Mouse (Mus musculus) cerebellum, adult 2 months (tissue): ENCODE results near the gene Acaa1a.

ENCODE experiments used
- CTCF ChIP-seq: fragments of 200-500 bp; IDR thresholded peaks from 2 replicates; pipeline ENCODE4 v1.5.1; 2011; ENCODE audit warnings: low read depth, mild to moderate bottlenecking, control low read depth, low read length, moderate library complexity, borderline replicate concordance; ENCODE audit not compliant: insufficient read depth
- POLR2A ChIP-seq: fragments of 200-500 bp; IDR thresholded peaks from 2 replicates; pipeline ENCODE4 v1.6.1; 2011; ENCODE audit warnings: low read length, control low read depth, borderline replicate concordance; ENCODE audit not compliant: insufficient read depth

GRCm38 (mm10) chr9:119328488-119328887 lies 11.0 kb upstream of the Acaa1a start:
- TF ChIP-seq POLR2A, result no peak
- TF ChIP-seq CTCF, result no peak
